Mouse (Mus musculus) intestine, embryonic 14.5 days (tissue): Measurements from ENCODE around the gene Rgr. TPM values are rescaled to one million over a fixed set of nuclear protein-coding genes. Genes with fewer than 3 reads are reported as not detected.
"Not testable (repeated sequence)": the region's sequence is repeated elsewhere in the genome, so short reads cannot be mapped to it uniquely, and the experiment has no call there.

Source experiments
- ATAC-seq: fragments of 200-750 bp; cut with Nextera tagmentation; replicated peaks from 2 replicates; pipeline ENCODE4 v1.8.0; 2017; ENCODE audit warnings: low read depth, moderate number of reproducible peaks, moderate TSS enrichment, moderate library complexity; ENCODE audit not compliant: low FRiP score, low TSS enrichment
- DNase-seq: peaks from one replicate; pipeline ENCODE4 v3.0.0-alpha.2; 2018; ENCODE audit warnings: low spot score
- H3K27ac ChIP-seq: fragments of 300-500 bp; sonication (generic); 2 replicates; pipeline ENCODE4 v1.5.1; 2014; ENCODE audit warnings: low read depth, mild to moderate bottlenecking, control low read depth
- H3K27me3 ChIP-seq: fragments of 300-500 bp; sonication (generic); replicated peaks from 2 replicates; pipeline ENCODE4 v1.6.1; 2014; ENCODE audit warnings: low read length, control low read depth; ENCODE audit not compliant: control insufficient read depth, insufficient read depth
- H3K36me3 ChIP-seq: fragments of 300-500 bp; sonication (generic); 2 replicates; pipeline ENCODE4 v1.6.1; 2014; ENCODE audit warnings: low read length, control low read depth; ENCODE audit not compliant: control insufficient read depth, insufficient read depth
- H3K4me1 ChIP-seq: fragments of 300-500 bp; sonication (generic); replicated peaks from 2 replicates; pipeline ENCODE4 v1.6.1; 2014; ENCODE audit warnings: low read length, control low read depth, mixed read lengths; ENCODE audit not compliant: control insufficient read depth, insufficient read depth
- H3K4me2 ChIP-seq: fragments of 300-500 bp; sonication (generic); 2 replicates; pipeline ENCODE4 v1.6.1; 2014; ENCODE audit warnings: low read length
- H3K4me3 ChIP-seq: fragments of 300-500 bp; sonication (generic); 2 replicates; pipeline ENCODE4 v1.5.1; 2014; ENCODE audit warnings: low read depth, low read length, control low read depth, mixed read lengths
- H3K9ac ChIP-seq: fragments of 300-500 bp; sonication (generic); 2 replicates; pipeline ENCODE4 v1.6.1; 2014; ENCODE audit warnings: mild to moderate bottlenecking, low read length
- H3K9me3 ChIP-seq: fragments of 300-500 bp; sonication (generic); 2 replicates; pipeline ENCODE4 v1.6.1; 2016; ENCODE audit warnings: low read length, control low read depth; ENCODE audit not compliant: control insufficient read depth
- WGBS: fragments of 180-500 bp; shearing (Covaris S2); extraction: QIAGEN DNeasy Blood & Tissue Kit; methylation state at CpG from one replicate; pipeline ENCODE4 v1.1.7; 2014; 5-methylcytosine and 5-hydroxymethylcytosine counted together
- polyA plus RNA-seq: library from polyadenylated mRNA; unstranded; fragments of >200 nt; fragmentation: Nextera tagmentation; extraction: Ambion mirVana; gene quantifications from 2 replicates; pipeline ENCODE4 v1.2.1, GENCODE M21; 2014

The Rgr gene
- polyA plus RNA-seq, 1 experiment from 2014 or later = not detected

DNA sequence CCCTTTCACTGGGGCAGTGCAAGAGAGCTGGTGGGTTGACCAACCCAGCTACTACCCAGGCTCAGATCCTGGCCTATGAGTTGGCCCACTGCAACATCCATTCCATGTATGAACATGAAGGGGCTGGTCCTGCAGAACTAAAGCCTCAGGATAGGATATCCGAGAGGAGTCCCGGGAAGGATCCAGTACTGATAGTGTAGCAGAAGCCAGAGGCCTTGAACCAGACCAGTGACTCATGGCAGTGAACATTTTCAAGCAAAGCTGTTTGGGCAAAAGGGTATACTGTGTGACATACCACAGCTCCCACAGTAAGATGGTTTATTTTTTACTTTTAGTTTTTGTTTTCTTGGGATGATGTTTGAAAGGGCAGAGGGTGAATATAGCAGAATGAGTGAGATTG lies 39.1 kb downstream of the Rgr start:
- Histone ChIP-seq H3K4me2 (no peak overlapping the region), H3K27me3 (no peaks in the 10 kb centered on the region), H3K9me3 (no peaks in the 10 kb centered on the region), H3K36me3 (no peaks in the 10 kb centered on the region), H3K4me1 (no peaks in the 10 kb centered on the region), H3K9ac (no peak overlapping the region), H3K4me3 (no peak overlapping the region), H3K27ac (no peak overlapping the region)
- ATAC-seq (no peak), DNase-seq (no peak)
- 68% methylated on average over 2 of the region's 2 CpGs for WGBS

DNA sequence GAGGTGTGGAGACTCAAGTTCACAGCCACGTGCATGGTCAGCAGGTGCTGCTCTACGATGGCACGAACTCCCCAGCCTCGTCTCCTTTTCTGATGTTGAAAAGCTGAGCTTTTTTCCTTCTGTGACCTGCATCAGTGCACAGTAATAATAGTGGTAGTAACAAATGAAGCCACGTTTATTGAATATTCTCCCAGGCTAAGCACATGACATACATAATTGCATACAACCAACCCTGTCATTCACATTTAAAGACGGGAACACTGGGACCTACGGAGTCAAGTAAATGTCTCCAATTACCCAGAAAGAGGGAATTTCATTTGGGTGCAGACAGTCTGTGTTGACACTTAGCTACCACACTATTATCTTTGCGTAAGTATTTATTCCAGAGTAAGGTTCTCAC lies 42.3 kb downstream of the Rgr start:
- Histone ChIP-seq H3K4me3 (no peak overlapping the region), H3K36me3 (no peaks in the 10 kb centered on the region), H3K9me3 (no peaks in the 10 kb centered on the region), H3K4me2 (no peak overlapping the region), H3K27ac (no peak overlapping the region), H3K4me1 (no peaks in the 10 kb centered on the region), H3K27me3 (no peaks in the 10 kb centered on the region), H3K9ac (no peak overlapping the region)
- DNase-seq (no peak), ATAC-seq (no peak)
- WGBS = 79% methylated on average over 8 of the region's 8 CpGs

DNA sequence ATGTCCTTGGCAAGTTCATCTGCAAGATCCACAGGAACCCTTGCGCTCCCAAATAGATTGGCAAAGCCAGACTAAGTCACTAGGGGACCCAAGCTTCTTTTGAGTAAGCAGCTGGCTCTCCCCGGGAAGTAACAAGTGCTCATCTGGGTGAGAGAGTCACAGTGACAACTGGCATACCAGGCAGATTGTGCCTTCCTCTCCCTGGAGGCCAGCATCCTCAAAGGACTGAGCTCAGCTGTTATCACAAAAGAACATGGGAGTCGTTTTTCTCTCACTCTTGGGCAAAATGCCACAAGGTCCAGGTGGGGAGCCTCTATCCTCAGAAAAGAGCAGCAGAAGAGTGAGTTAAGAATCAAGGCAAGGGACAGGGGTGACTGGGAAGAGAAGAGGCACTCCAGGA lies 42.9 kb downstream of the Rgr start:
- Histone ChIP-seq H3K4me2 (no peak overlapping the region), H3K9me3 (no peaks in the 10 kb centered on the region), H3K27me3 (no peaks in the 10 kb centered on the region), H3K4me3 (no peak overlapping the region), H3K36me3 (no peaks in the 10 kb centered on the region), H3K4me1 (no peaks in the 10 kb centered on the region), H3K9ac (no peak overlapping the region), H3K27ac (no peak overlapping the region)
- WGBS = 31% methylated on average over 3 of the region's 3 CpGs
- ATAC-seq (no peak), DNase-seq (no peak)

DNA sequence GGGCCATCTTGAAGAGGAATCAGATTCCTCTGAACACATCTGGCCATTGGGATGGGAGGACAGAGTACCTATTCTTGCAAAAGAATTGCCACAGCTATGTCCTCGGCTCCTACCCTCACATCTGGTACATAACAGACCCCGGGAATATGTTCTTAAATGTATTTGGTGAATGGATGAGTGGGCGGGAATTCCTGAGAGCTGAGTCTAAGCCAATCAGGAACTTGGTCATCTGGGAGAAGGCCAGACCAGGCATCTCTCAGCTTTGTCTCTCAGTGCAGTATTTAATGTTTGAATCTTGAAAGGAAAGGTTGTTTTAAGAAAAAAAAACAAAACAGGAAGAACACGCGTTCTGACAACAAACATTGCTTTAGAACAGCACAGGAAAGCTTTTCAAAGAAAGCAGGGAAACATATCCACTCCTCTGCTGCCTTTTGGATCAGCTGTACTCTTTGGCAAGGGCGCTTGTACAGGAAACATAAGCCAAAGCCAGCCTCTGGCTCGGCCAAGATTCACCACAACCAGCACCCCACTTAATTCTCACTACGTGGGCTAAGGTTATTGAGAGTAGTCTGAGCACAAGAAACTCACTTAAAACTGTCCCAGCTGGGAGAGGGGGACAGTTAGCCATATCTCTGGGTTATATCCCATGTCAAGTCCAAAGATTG lies 45.2 kb downstream of the Rgr start:
- no peak for ATAC-seq
- H3K4me3 ChIP-seq = no peak overlapping the region
- WGBS = 75% methylated on average over 8 of the region's 8 CpGs

DNA sequence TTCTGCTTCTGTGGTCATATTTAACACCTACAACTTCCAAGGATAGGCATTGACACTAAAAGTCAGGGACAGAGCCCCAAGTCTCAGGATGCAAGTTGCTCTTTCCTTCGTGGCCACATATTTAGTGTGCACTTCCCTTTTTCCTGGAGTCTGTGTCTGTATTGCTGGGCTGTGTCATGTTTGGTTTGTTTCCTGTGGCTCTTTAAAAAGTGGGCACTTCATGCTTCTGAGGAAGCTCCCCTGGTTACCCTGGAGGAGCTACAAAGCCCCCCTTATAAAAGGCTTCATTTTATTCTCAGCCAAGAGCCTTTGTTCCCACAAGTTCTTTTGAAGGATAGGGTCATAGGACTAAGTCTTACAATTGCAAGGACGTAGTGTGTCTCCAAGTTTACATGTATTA lies 45.9 kb downstream of the Rgr start:
- DNase-seq = no peak
- Histone ChIP-seq H3K4me2 (no peak overlapping the region), H3K36me3 (no peaks in the 10 kb centered on the region), H3K9me3 (no peaks in the 10 kb centered on the region), H3K4me1 (no peaks in the 10 kb centered on the region), H3K4me3 (no peak overlapping the region), H3K9ac (no peak overlapping the region), H3K27ac (no peak overlapping the region), H3K27me3 (no peaks in the 10 kb centered on the region)
- no peak for ATAC-seq
- 76% methylated on average over 2 of the region's 2 CpGs for WGBS

More for the DNA sequence above, 45.2 kb downstream of the Rgr start:
- DNase-seq = no peak
- Histone ChIP-seq H3K9ac (no peak overlapping the region), H3K36me3 (no peaks in the 10 kb centered on the region), H3K9me3 (no peaks in the 10 kb centered on the region), H3K4me1 (no peaks in the 10 kb centered on the region), H3K4me2 (no peak overlapping the region), H3K27me3 (no peaks in the 10 kb centered on the region), H3K27ac (no peak overlapping the region)

DNA sequence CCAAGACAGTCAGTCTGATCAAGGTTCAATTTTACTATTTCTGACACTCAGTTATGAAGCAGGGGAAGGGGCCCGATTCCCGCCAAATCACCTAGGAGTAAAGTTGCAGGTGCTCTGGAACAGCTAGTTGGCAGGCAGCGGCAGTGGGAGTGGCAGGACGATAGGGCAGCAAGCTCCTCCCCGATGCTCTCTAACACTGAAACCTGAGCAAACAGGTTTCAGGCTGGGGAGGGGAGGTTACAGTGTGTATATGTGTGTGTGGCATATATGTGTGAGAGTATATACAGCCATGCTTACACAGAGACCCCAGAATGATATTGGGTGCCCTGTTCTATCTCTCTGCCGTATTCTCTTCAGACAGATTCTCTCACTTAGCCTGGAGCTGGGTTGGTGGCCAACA lies 48.0 kb downstream of the Rgr start:
- not testable (repeated sequence) for H3K4me3 ChIP-seq, H3K36me3 ChIP-seq, H3K9ac ChIP-seq, H3K4me2 ChIP-seq, H3K27me3 ChIP-seq, H3K9me3 ChIP-seq, H3K4me1 ChIP-seq, H3K27ac ChIP-seq, DNase-seq, ATAC-seq
- 67% methylated on average over 6 of the region's 6 CpGs for WGBS

DNA sequence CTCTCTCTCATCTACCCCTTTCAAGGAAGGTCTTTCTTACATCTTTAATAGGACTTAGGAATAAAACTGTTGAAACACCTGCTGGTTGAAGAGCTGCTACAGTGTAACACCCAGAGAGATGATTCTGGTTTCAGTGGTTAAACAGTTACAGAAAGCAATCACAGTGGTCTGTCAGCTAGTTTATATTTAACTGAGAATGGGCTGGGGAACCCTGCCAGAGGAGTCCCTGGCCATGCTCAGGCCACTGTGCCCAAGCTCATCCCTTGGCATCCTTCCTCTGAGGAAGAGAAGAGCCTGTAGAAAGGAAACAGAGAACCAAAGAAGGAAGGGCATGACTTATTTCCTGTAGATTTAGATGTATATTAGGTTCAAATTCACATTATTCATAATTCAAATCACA lies 59.0 kb downstream of the Rgr start:
- Histone ChIP-seq H3K4me3 (no peak overlapping the region), H3K9ac (no peak overlapping the region), H3K4me2 (no peak overlapping the region), H3K27ac (no peak overlapping the region), H3K4me1 (no peaks in the 10 kb centered on the region), H3K9me3 (no peaks in the 10 kb centered on the region), H3K27me3 (no peaks in the 10 kb centered on the region), H3K36me3 (no peaks in the 10 kb centered on the region)
- ATAC-seq = 0 out of 2 replicates have a peak, but pooled peaks have one; percentile 43
- no peak for DNase-seq

DNA sequence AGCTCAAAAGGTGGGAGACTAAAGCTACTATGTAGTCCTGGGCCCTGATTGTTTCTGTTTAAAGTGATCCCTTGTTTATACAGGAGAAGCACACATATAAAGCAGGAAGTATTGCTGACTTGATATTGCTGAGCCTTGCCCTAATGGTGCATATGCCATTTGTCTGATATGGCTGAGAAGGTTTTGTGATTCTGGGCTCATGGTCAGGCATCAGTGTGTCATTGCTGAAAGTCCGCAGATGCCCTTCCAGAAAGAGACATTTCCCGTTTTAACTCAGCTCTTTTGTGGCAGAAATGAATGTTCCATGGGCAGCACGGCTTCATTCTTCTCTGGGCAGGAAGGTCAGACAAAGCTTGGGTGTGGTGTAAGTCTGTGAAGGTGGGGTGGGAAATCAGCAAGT lies 63.1 kb downstream of the Rgr start:
- Histone ChIP-seq H3K9ac (no peak overlapping the region), H3K27me3 (no peaks in the 10 kb centered on the region), H3K4me2 (no peak overlapping the region), H3K27ac (no peak overlapping the region), H3K4me1 (no peaks in the 10 kb centered on the region), H3K36me3 (no peaks in the 10 kb centered on the region), H3K9me3 (no peaks in the 10 kb centered on the region), H3K4me3 (no peak overlapping the region)
- DNase-seq (no peak), ATAC-seq (no peak)
- 76% methylated on average over 3 of the region's 3 CpGs for WGBS
